Comparison of ENCODE assay signal across 25 mouse cellular contexts in the genomic region with DNA sequence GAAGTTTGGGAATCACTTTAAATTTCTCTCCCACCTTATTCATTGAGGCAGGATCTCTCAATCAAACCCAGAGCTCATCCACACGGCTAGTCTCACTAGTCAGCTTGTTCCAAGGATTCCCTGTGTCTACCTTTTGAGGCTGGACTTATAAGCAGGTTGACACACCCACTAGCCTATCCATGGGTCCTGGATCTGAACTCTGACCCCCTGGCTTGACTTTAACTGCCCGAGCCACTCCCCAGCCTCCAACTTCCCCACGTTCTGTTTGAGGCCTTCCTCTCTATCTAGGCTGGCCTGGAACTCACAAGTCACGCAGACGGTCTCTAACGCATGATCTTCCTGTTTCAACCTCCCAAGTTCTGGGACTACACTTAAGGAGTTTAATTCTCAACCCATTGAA. TPM values are rescaled to one million over a fixed set of nuclear protein-coding genes. Genes with fewer than 3 reads are reported as not detected.
DNase-seq lines count a peak whose midpoint lies in the region; ATAC-seq and TF ChIP-seq lines count a peak whose summit lies in the region.
"Had no signal": no experiment of that assay in that cellular context is flagged by ENCODE, and none has a peak within 500 bp of the region (broad histone marks: within the 10 kb centered on the region; RNA-seq: fewer than 3 reads in every experiment).

No protein-coding gene starts in this region.

- H3K79me2 ChIP-seq in liver, adult 2 months (ENCODE audit: control insufficient read depth, insufficient read depth, low read length) = no peaks in the 10 kb centered on the region

- no peak overlapping the region for H3K4me3 ChIP-seq in liver, adult 2 months (ENCODE audit: insufficient read depth, low read depth, low read length)
- no peak overlapping the region for H3K4me3 ChIP-seq in liver, embryonic 12.5 days
- H3K4me3 ChIP-seq in spleen, adult 2 months (ENCODE audit: extremely low read depth, insufficient read depth, insufficient read length) = no peak overlapping the region
- H3K4me3 ChIP-seq in intestine, embryonic 16.5 days (ENCODE audit: low read length) = no peak overlapping the region
- no peak overlapping the region for H3K4me3 ChIP-seq in hindbrain, postnatal 0 days (ENCODE audit: low read length)
- H3K4me3 ChIP-seq: embryonic facial prominence, embryonic 10.5 days; embryonic facial prominence, embryonic 12.5 days; forebrain, embryonic 13.5 days; forebrain, embryonic 15.5 days had no signal

- no peak for ATAC-seq in liver, embryonic 12.5 days
- peak; percentile 69 for ATAC-seq in intestine, embryonic 16.5 days
- ATAC-seq in hindbrain, postnatal 0 days = no peak
- ATAC-seq: activated CD4-positive, CD25-positive, alpha-beta regulatory T cell, adult 4 months; forebrain, embryonic 13.5 days; forebrain, embryonic 15.5 days; Patski had no signal

- no peaks in the 10 kb centered on the region for H3K4me1 ChIP-seq in liver, adult 2 months (ENCODE audit: control insufficient read depth, insufficient read depth, low read length)
- H3K4me1 ChIP-seq in liver, embryonic 12.5 days = no peaks in the 10 kb centered on the region
- H3K4me1 ChIP-seq in spleen, adult 2 months (ENCODE audit: control insufficient read depth, insufficient read depth, insufficient read length) = peaks cover 47% of the 10 kb centered on the region
- H3K4me1 ChIP-seq in intestine, embryonic 16.5 days (ENCODE audit: control insufficient read depth, insufficient read depth, low read length) = no peaks in the 10 kb centered on the region
- H3K4me1 ChIP-seq in hindbrain, postnatal 0 days (ENCODE audit: insufficient read depth, low read length) = peaks cover under 1% of the 10 kb centered on the region; the same call in 1 of the 2 replicates
- H3K4me1 ChIP-seq: embryonic facial prominence, embryonic 10.5 days; embryonic facial prominence, embryonic 12.5 days had no signal

- TF ChIP-seq CTCF in liver, adult 2 months (IDR thresholded peaks at IDR 0.05; ENCODE audit: low read depth, low read length) = no peak
- TF ChIP-seq CTCF in spleen, adult 2 months (IDR thresholded peaks at IDR 0.05; ENCODE audit: extremely low read depth, insufficient read depth, insufficient read length, insufficient replicate concordance) = no peak
- TF ChIP-seq CTCF in hindbrain, postnatal 0 days (IDR thresholded peaks at IDR 0.05; ENCODE audit: low read depth) = no peak

- no peak overlapping the region for H3K27ac ChIP-seq in liver, adult 2 months (replicated peaks; ENCODE audit: insufficient read depth, low read depth, low read length)
- H3K27ac ChIP-seq in liver, embryonic 12.5 days = no peak overlapping the region
- peak overlapping the region; percentile 56 for H3K27ac ChIP-seq in spleen, adult 2 months (ENCODE audit: insufficient read depth, low read length)
- H3K27ac ChIP-seq in intestine, embryonic 16.5 days (ENCODE audit: low read length) = no peak overlapping the region
- H3K27ac ChIP-seq in hindbrain, postnatal 0 days = no peak overlapping the region
- H3K27ac ChIP-seq: embryonic facial prominence, embryonic 10.5 days; embryonic facial prominence, embryonic 12.5 days; forebrain, embryonic 13.5 days; forebrain, embryonic 15.5 days had no signal

- TF ChIP-seq POLR2A in liver, adult 2 months (IDR thresholded peaks at IDR 0.05; ENCODE audit: extremely low read depth, insufficient read depth, low read length) = no peak
- TF ChIP-seq POLR2A in spleen, adult 2 months (IDR thresholded peaks at IDR 0.05; ENCODE audit: low read depth, low read length) = no peak

- no peaks in the 10 kb centered on the region for H3K9me3 ChIP-seq in liver, embryonic 12.5 days (replicated peaks)
- H3K9me3 ChIP-seq in intestine, embryonic 16.5 days (ENCODE audit: control insufficient read depth, low read length) = no peaks in the 10 kb centered on the region
- no peaks in the 10 kb centered on the region for H3K9me3 ChIP-seq in hindbrain, postnatal 0 days (ENCODE audit: low read length)
- H3K9me3 ChIP-seq: embryonic facial prominence, embryonic 10.5 days; embryonic facial prominence, embryonic 12.5 days; forebrain, embryonic 15.5 days had no signal

- no peak overlapping the region for H3K4me2 ChIP-seq in liver, embryonic 12.5 days
- no peak overlapping the region for H3K4me2 ChIP-seq in intestine, embryonic 16.5 days (ENCODE audit: low read depth, low read length)
- H3K4me2 ChIP-seq in hindbrain, postnatal 0 days (ENCODE audit: low read depth, low read length) = no peak overlapping the region
- H3K4me2 ChIP-seq: embryonic facial prominence, embryonic 12.5 days; forebrain, embryonic 13.5 days; forebrain, embryonic 15.5 days had no signal

- H3K9ac ChIP-seq in liver, adult 2 months (ENCODE audit: low read depth, low read length) = no peak overlapping the region
- H3K9ac ChIP-seq in liver, embryonic 12.5 days = no peak overlapping the region
- H3K9ac ChIP-seq in intestine, embryonic 16.5 days (ENCODE audit: low read depth, low read length) = no peak overlapping the region
- H3K9ac ChIP-seq in hindbrain, postnatal 0 days (replicated peaks; ENCODE audit: low read length) = no peak overlapping the region
- H3K9ac ChIP-seq: embryonic facial prominence, embryonic 12.5 days; forebrain, embryonic 13.5 days; forebrain, embryonic 15.5 days had no signal

- H3K36me3 ChIP-seq in liver, adult 2 months (ENCODE audit: control insufficient read depth, insufficient read depth, low read length) = no peaks in the 10 kb centered on the region
- no peaks in the 10 kb centered on the region for H3K36me3 ChIP-seq in liver, embryonic 12.5 days
- H3K36me3 ChIP-seq in spleen, adult 2 months (ENCODE audit: control insufficient read depth, insufficient read depth, low read length) = no peaks in the 10 kb centered on the region; the same call in 1 of the 2 replicates
- H3K36me3 ChIP-seq in intestine, embryonic 16.5 days (ENCODE audit: control insufficient read depth, insufficient read depth, low read length) = no peaks in the 10 kb centered on the region
- no peaks in the 10 kb centered on the region for H3K36me3 ChIP-seq in hindbrain, postnatal 0 days (ENCODE audit: insufficient read depth, low read length)
- H3K36me3 ChIP-seq: embryonic facial prominence, embryonic 10.5 days; embryonic facial prominence, embryonic 12.5 days; forebrain, embryonic 15.5 days; G1E had no signal

- no peaks in the 10 kb centered on the region; the same call in 1 of the 2 replicates for H3K27me3 ChIP-seq in liver, adult 2 months (ENCODE audit: control insufficient read depth, insufficient read depth, low read length)
- no peaks in the 10 kb centered on the region for H3K27me3 ChIP-seq in liver, embryonic 12.5 days (replicated peaks)
- no peaks in the 10 kb centered on the region for H3K27me3 ChIP-seq in spleen, adult 2 months (ENCODE audit: control insufficient read depth, insufficient read depth, low read length)
- no peaks in the 10 kb centered on the region for H3K27me3 ChIP-seq in intestine, embryonic 16.5 days (replicated peaks; ENCODE audit: control insufficient read depth, insufficient read depth, low read length)
- no peaks in the 10 kb centered on the region for H3K27me3 ChIP-seq in hindbrain, postnatal 0 days (ENCODE audit: insufficient read depth, low read length)
- H3K27me3 ChIP-seq: embryonic facial prominence, embryonic 12.5 days; Patski had no signal

- WGBS in liver, adult 2 months = 60% methylated on average over 6 of the region's 6 CpGs
- WGBS in liver, embryonic 12.5 days (ENCODE audit: insufficient replicate concordance) = 52% methylated on average over 6 of the region's 6 CpGs
- 47% methylated on average over 6 of the region's 6 CpGs for WGBS in spleen, adult 2 months
- 65% methylated on average over 6 of the region's 6 CpGs for WGBS in intestine, embryonic 16.5 days
- WGBS in hindbrain, postnatal 0 days = 86% methylated on average over 6 of the region's 6 CpGs

- DNase-seq in liver, adult 2 months (ENCODE audit: extremely low read depth, low read depth, low spot score) = peak; percentile 10
- DNase-seq in spleen, adult 2 months (ENCODE audit: low read depth in 1 of 2, low spot score in 2 of 2) = no peak
- no peak for DNase-seq in spleen, postnatal 36 days (ENCODE audit: low spot score in 2 of 2)
- DNase-seq in yolk sac, embryonic 10.5 days (ENCODE audit: low spot score) = peak; percentile 62
- no peak for DNase-seq in hindbrain, postnatal 0 days (ENCODE audit: low spot score)
- DNase-seq in layer of hippocampus, adult 11-12 months (ENCODE audit: low spot score) = no peak
- DNase-seq: adrenal gland, adult 8-10 months; adrenal gland, postnatal 14 days; adrenal gland, postnatal 36 days; cerebellum, adult 11-12 months; cerebellum, adult 2 months; cerebellum, adult 9-10 months; cerebellum, postnatal 10 days; cerebellum, postnatal 25 days had no signal

RNA-seq across cellular contexts. Expression of gene Card11, which starts 54.3 kb away (rescaled TPM):
- 0.09 and 0.34 TPM in 2 replicates for total RNA-seq in liver, adult 2 months (2014; rRNA removed)
- 0.27 and 0.71 TPM in 2 replicates for polyA plus RNA-seq in liver, adult 2 months (2012; rRNA removed)
- polyA plus RNA-seq in liver, embryonic 12.5 days (2016; fragmentation: Nextera tagmentation; extraction: Ambion mirVana) = 0.10 and 0.33 TPM in 2 replicates
- 63.7 and 80.7 TPM in 2 replicates for polyA plus RNA-seq in spleen, adult 2 months (2012; rRNA removed)
- 0.53 and 0.84 TPM in 2 replicates for polyA plus RNA-seq in intestine, embryonic 16.5 days (2015; fragmentation: Nextera tagmentation; extraction: Ambion mirVana)
- total RNA-seq in hindbrain, postnatal 0 days (2014; rRNA removed) = 0.18 TPM in 1 of 2 replicates, not detected in the other
- 0.18 TPM in 1 of 2 replicates, not detected in the other for polyA plus RNA-seq in hindbrain, postnatal 0 days (2015; fragmentation: Nextera tagmentation; extraction: Ambion mirVana)
- total RNA-seq: G1E had no signal
- polyA plus RNA-seq: C2C12; forebrain, embryonic 11.5 days; forebrain, embryonic 13.5 days; G1E; Patski had no signal

Comparison
In these comparisons a context has a peak if more than half of its experiments do, and no peak if none do; other contexts are left out.
1. DNase-seq: peak in liver, adult 2 months (single experiment) and yolk sac, embryonic 10.5 days (single experiment); none in spleen, adult 2 months (0 of 2), spleen, postnatal 36 days (0 of 2), hindbrain, postnatal 0 days (single experiment) and layer of hippocampus, adult 11-12 months (single experiment).
2. RNA of gene Card11, which starts 54.3 kb away (polyA plus RNA-seq): 63.7 to 80.7 TPM in spleen, adult 2 months; 0.27 to 0.71 TPM in liver, adult 2 months, 0.53 to 0.84 TPM in intestine, embryonic 16.5 days, 0.18 TPM in hindbrain, postnatal 0 days and 0.10 to 0.33 TPM in liver, embryonic 12.5 days; every median in the first group is over 10 times any median in the second.